Mouse (Mus musculus) heart, embryonic 10.5 days (tissue): ENCODE measurements around the gene Mettl26. TPM values are rescaled to one million over a fixed set of nuclear protein-coding genes. Genes with fewer than 3 reads are reported as not detected.
"Not testable (repeated sequence)": the region's sequence is repeated elsewhere in the genome, so short reads cannot be mapped to it uniquely, and the experiment has no call there.

Source experiments
- DNase-seq: peaks from one replicate; pipeline ENCODE4 v3.0.0-alpha.2; 2017; ENCODE audit warnings: low spot score
- H3K27ac ChIP-seq: fragments of 300-500 bp; sonication (generic); 2 replicates; pipeline ENCODE4 v1.5.1; 2016; ENCODE audit warnings: mild to moderate bottlenecking
- H3K27me3 ChIP-seq: fragments of 300-500 bp; sonication (generic); 2 replicates; pipeline ENCODE4 v1.6.1; 2016; ENCODE audit warnings: mild to moderate bottlenecking; ENCODE audit not compliant: poor library complexity, insufficient read depth, severe bottlenecking
- H3K36me3 ChIP-seq: fragments of 300-500 bp; sonication (generic); 2 replicates; pipeline ENCODE4 v1.6.1; 2016; ENCODE audit warnings: mild to moderate bottlenecking, moderate library complexity
- H3K4me1 ChIP-seq: fragments of 300-500 bp; sonication (generic); 2 replicates; pipeline ENCODE4 v1.6.1; 2016; ENCODE audit warnings: mild to moderate bottlenecking
- H3K4me3 ChIP-seq: fragments of 300-500 bp; sonication (generic); 2 replicates; pipeline ENCODE4 v1.5.1; 2016; ENCODE audit warnings: mild to moderate bottlenecking, moderate library complexity
- H3K9me3 ChIP-seq: fragments of 300-500 bp; sonication (generic); 2 replicates; pipeline ENCODE4 v1.6.1; 2016; ENCODE audit warnings: mild to moderate bottlenecking, moderate library complexity
- WGBS: fragments of 180-500 bp; shearing (Covaris S2); methylation state at CpG from one replicate; pipeline ENCODE4 v1.1.7; 2016; 5-methylcytosine and 5-hydroxymethylcytosine counted together
- polyA plus RNA-seq: library from polyadenylated mRNA; unstranded; fragments of >200 nt; fragmentation: Nextera tagmentation; extraction: Ambion mirVana; gene quantifications from 2 replicates; pipeline ENCODE4 v1.2.1, GENCODE M21; 2016

Mettl26 gene
- polyA plus RNA-seq, 1 experiment from 2014 or later: 55.4 TPM

- Histone ChIP-seq H3K4me1 (peaks cover 49% of the 10 kb centered on the region), H3K36me3 (peaks cover 36% of the 10 kb centered on the region), H3K4me3 (peak overlapping the region; percentile 28; the same call in 1 of the 2 replicates), H3K27ac (no peak overlapping the region), H3K27me3 (no peaks in the 10 kb centered on the region), H3K9me3 (no peaks in the 10 kb centered on the region)
- DNase-seq: no peak
- WGBS: 92% methylated on average over 3 of the region's 3 CpGs
These were observed 8.7 kb upstream of the Mettl26 start for GRCm38 (mm10) chr17:25866172-25866571.

DNA sequence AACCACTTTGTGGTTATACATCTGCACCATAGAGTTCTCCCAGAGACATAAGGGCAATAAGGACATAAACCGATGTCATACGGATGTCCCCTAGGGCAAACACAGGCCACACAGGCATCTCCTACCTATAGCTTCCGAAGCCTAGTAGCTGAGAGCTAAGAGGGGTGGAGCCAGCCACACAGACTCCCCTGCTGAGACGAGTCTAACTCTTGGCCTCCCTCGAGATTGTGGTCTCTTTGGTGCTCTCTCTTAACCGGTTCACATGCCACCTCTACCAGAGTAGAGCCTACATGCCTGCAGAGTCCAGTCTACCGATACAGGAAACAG is 7.4 kb upstream of the Mettl26 start:
- H3K27me3 ChIP-seq: no peaks in the 10 kb centered on the region
- H3K36me3 ChIP-seq: peaks cover 36% of the 10 kb centered on the region
- peak overlapping the region; percentile 79 for H3K4me3 ChIP-seq
- H3K27ac ChIP-seq: peak overlapping the region; percentile 92
- no peaks in the 10 kb centered on the region for H3K9me3 ChIP-seq
- peaks cover 38% of the 10 kb centered on the region for H3K4me1 ChIP-seq
- WGBS: 12% methylated on average over 7 of the region's 7 CpGs
- no peak for DNase-seq

- Histone ChIP-seq H3K27me3 (no peaks in the 10 kb centered on the region), H3K4me1 (peaks cover 38% of the 10 kb centered on the region), H3K36me3 (peaks cover 34% of the 10 kb centered on the region), H3K27ac (peak overlapping the region; percentile 92), H3K9me3 (no peaks in the 10 kb centered on the region), H3K4me3 (peak overlapping the region; percentile 79)
- DNase-seq: peak; percentile 89
- under 1% methylated on average over 42 of the region's 42 CpGs for WGBS
These were observed 6.9 kb upstream of the Mettl26 start for GRCm38 (mm10) chr17:25867836-25868600.

DNA sequence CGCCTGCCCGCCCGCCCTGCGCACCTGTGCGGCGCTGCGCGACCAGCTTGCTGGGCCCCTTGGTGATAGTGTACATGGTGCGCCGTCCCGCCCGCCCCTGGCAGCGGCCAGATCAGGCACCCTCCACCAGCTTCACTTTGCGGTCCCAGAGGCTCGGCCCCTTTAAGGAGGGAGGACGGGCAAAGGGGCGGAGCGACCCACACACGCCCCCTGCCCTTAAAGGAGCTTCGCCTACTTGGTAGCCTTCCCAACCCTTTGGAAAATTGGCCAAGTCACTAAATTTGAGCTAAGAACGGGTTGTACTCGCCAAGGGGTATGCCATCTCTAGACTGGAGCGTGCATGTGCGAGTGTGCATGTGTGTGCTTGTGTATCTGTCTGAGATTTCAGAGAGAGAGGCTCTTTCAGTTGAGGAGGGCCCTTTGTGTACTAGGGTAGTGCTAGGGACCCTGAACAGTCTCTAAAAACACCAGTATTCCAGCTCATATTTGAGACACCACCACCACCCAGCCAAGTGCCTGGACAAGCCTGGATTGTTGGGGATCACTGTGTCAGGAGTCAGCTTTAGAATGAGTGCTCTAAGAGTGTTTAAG is 6.2 kb upstream of the Mettl26 start, which contains the start of gene Mcrip2:
Mcrip2 (minus strand) TSS at position 164 of the 591 bp plus-strand sequence.
- no peaks in the 10 kb centered on the region for H3K9me3 ChIP-seq
- no peaks in the 10 kb centered on the region for H3K27me3 ChIP-seq
- peaks cover 38% of the 10 kb centered on the region for H3K4me1 ChIP-seq
- H3K4me3 ChIP-seq: peak within 1 kb of the TSS; percentile 79
- DNase-seq: peak; percentile 93
- H3K36me3 ChIP-seq: peaks cover 29% of the 10 kb centered on the region
- under 1% methylated on average over 24 of the region's 24 CpGs for WGBS
- peak within 1 kb of the TSS; percentile 92 for H3K27ac ChIP-seq

GRCm38 (mm10) chr17:25869498-25869897 is 5.4 kb upstream of the Mettl26 start:
- H3K9me3 ChIP-seq: no peaks in the 10 kb centered on the region
- WGBS: 86% methylated on average over 8 of the region's 8 CpGs
- no peaks in the 10 kb centered on the region for H3K27me3 ChIP-seq
- H3K4me1 ChIP-seq: peaks cover 45% of the 10 kb centered on the region
- H3K36me3 ChIP-seq: peaks cover 21% of the 10 kb centered on the region
- H3K27ac ChIP-seq: no peak overlapping the region
- H3K4me3 ChIP-seq: no peak overlapping the region
- DNase-seq: no peak

DNA sequence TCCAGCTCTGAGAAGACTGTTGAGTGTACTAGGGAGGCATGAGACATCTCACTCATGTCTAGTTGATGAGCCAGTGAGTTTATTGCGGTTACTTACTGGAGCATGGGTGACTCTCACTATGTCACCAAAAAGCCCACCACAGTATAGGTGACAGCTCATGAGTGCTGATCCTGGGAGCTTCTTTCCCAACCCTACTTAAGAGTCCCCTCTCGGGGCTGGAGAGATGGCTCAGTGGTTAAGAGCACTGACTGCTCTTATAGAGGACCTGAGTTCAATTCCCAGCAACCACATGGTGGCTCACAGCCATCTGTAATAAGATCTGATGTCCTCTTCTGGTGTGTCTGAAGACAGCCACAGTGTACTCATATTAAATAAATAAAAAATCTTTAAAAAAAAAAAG is 4.9 kb upstream of the Mettl26 start:
- Histone ChIP-seq H3K4me1 (peaks cover 47% of the 10 kb centered on the region), H3K27ac (no peak overlapping the region), H3K27me3 (no peaks in the 10 kb centered on the region), H3K4me3 (no peak overlapping the region), H3K36me3 (peaks cover 16% of the 10 kb centered on the region), H3K9me3 (no peaks in the 10 kb centered on the region)
- DNase-seq: no peak
- WGBS: 82% methylated on average over 2 of the region's 2 CpGs

DNA sequence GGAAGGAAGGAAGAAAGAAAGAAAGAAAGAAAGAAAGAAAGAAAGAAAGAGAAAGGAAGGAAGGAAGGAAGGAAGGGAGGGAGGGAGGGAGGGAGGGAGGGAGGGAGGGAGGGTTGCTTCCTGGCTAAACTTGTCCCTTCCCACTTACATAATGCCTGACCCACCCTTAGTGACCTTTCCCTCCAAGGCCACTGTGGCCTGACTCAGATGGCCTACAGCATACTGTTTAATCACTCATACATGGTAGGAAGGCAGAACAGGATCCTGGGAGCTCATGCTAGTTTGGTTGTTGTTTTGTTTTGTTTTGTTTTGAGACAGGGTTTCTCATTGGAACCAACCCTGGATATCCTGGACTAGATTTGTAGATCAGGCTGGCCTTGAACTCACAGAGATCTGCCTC is 3.3 kb upstream of the Mettl26 start:
- H3K36me3 ChIP-seq, DNase-seq, H3K9me3 ChIP-seq, H3K27ac ChIP-seq, H3K27me3 ChIP-seq, H3K4me3 ChIP-seq: not testable (repeated sequence)
- H3K4me1 ChIP-seq: peaks cover 47% of the 10 kb centered on the region

DNA sequence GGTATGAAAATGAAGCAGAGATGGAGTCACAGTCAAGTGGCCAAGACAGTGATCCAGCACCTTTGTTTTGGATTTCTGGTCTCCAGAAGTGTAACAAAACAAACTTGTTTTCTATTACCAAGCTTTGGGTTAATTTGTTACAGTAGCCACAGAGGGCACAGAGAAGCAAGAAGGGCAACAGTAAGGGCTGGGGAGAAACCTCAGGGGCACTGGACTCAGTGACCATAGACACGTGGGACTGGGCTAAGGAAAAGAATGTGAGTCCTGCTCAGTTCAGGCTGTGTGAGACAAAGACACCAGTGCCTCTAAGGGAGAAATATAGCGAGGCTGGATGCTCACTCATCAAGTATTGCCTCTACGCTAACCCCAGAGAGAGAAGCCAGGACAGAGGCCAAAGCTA is 2.2 kb upstream of the Mettl26 start:
- DNase-seq: no peak
- H3K4me1 ChIP-seq: peaks cover 45% of the 10 kb centered on the region
- WGBS: 71% methylated on average over 3 of the region's 3 CpGs
- peaks cover 3% of the 10 kb centered on the region for H3K36me3 ChIP-seq
- no peaks in the 10 kb centered on the region for H3K9me3 ChIP-seq
- no peak overlapping the region for H3K27ac ChIP-seq
- no peaks in the 10 kb centered on the region for H3K27me3 ChIP-seq
- H3K4me3 ChIP-seq: no peak overlapping the region

GRCm38 (mm10) chr17:25873405-25874147 is 1.3 kb upstream of the Mettl26 start:
- peaks cover 12% of the 10 kb centered on the region for H3K36me3 ChIP-seq
- H3K4me3 ChIP-seq: peak overlapping the region; percentile 81; the same call in 1 of the 2 replicates
- no peaks in the 10 kb centered on the region for H3K27me3 ChIP-seq
- no peaks in the 10 kb centered on the region for H3K9me3 ChIP-seq
- DNase-seq: no peak
- H3K27ac ChIP-seq: peak overlapping the region; percentile 88
- 71% methylated on average over 11 of the region's 11 CpGs for WGBS
- H3K4me1 ChIP-seq: peaks cover 38% of the 10 kb centered on the region

GRCm38 (mm10) chr17:25874148-25874720 is 640 bp upstream of the Mettl26 start:
- peak overlapping the region; percentile 88 for H3K27ac ChIP-seq
- peaks cover 19% of the 10 kb centered on the region for H3K36me3 ChIP-seq
- H3K4me3 ChIP-seq: peak overlapping the region; percentile 81
- H3K4me1 ChIP-seq: peaks cover 36% of the 10 kb centered on the region
- H3K27me3 ChIP-seq: no peaks in the 10 kb centered on the region
- DNase-seq: no peak
- no peaks in the 10 kb centered on the region for H3K9me3 ChIP-seq
- 10% methylated on average over 14 of the region's 14 CpGs for WGBS

DNA sequence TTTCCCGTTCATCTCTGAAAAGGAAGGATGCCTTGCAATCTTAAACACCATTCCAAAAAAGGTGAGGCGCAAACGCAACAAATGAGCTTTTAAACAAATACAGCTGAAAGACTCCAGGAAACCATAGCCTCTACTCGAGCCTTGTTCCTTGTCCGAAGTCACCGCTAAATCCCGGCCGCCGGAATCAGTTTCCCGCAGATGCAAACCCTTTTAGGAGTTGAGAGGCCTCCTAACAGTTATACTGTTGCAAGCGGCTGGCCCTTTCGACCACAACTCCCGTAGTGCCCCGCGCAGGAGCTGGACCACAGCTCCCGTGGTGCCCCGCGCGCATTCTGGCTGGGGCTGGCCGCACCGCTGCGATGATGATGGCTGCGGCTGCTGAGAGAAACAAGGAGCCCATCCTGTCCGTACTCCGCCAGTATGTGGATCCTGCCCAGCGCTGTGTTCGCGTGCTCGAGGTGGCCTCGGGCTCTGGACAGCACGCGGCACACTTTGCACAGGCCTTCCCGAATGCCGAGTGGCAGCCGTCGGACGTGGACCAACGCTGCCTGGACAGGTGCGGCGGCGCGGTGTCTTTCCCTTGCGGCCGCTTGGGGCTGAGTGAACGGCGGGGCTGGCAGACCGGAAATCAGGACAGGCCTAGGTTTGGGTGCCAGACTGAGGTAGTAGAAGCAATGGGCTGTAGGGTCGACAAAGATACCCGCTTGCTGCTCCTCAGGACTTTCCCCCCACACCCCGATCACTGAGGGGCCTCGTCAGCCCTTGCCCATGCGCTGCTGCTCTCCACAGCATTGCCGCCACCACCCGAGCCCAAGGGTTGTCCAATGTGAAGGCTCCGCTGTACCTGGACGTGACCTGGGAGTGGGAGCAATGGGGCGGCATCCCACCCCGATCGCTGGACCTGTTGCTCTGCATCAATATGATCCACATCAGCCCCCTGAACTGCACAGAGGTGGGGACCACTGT is 580 bp downstream of the Mettl26 start:
- DNase-seq: peak; percentile 95
- Histone ChIP-seq H3K4me3 (peak overlapping the region; percentile 81), H3K9me3 (no peaks in the 10 kb centered on the region), H3K27ac (peak overlapping the region; percentile 92), H3K27me3 (no peaks in the 10 kb centered on the region), H3K4me1 (peaks cover 47% of the 10 kb centered on the region), H3K36me3 (peaks cover 21% of the 10 kb centered on the region)
- 2% methylated on average over 59 of the region's 59 CpGs for WGBS

DNA sequence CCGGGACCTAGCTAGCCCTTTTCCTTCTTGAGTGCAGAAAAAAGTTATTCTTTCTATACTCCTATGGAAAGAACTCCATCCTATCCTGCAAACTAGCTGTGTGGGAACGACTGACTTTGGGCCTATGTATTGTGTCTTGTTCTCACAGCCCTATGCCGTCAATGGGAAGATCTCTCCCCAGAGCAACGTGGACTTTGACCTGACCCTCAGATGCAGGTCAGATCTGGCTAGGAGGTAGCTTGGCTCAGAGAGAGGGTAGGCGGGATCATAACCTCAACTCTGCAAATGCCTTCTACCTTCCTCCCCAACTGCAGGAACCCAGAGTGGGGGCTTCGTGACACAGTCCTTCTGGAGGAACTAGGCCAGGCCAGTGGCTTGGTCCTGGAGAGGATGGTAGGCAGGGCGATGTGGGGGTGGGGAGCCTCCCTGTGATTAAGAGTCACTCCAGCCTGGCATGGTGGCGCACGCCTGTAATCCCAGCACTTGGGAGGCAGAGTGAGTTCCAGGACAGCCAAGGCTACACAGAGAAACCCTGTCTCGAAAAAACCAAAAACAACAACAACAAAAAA is 1.6 kb downstream of the Mettl26 start:
- peaks cover 21% of the 10 kb centered on the region for H3K36me3 ChIP-seq
- no peak for DNase-seq
- 71% methylated on average over 10 of the region's 10 CpGs for WGBS
- H3K27me3 ChIP-seq: no peaks in the 10 kb centered on the region
- H3K4me1 ChIP-seq: peaks cover 56% of the 10 kb centered on the region
- 0 out of 2 replicates have a peak overlapping the region, but pooled peaks have one; percentile 92 for H3K27ac ChIP-seq
- H3K9me3 ChIP-seq: no peaks in the 10 kb centered on the region
- H3K4me3 ChIP-seq: peak overlapping the region; percentile 81
